Mouse (Mus musculus): ENCODE data around the gene Abca2. TPM values are rescaled to one million over a fixed set of nuclear protein-coding genes. Genes with fewer than 3 reads are reported as not detected.

Abca2 gene
- 19.7 TPM for polyA plus RNA-seq (2017; shearing (Covaris generic))

GRCm38 (mm10) chr2:25428442-25429236 is at the start of gene Abca2:
Gene Abca2 (plus strand): TSS chr2:25428703.

GRCm38 (mm10) chr2:25395721-25396596 is 32.5 kb upstream of the Abca2 start, which contains the start of gene Entpd2:
Gene Entpd2 (plus strand): TSS chr2:25395874.

GRCm38 (mm10) chr2:25399051-25399450 is 29.5 kb upstream of the Abca2 start, which contains the start of gene Npdc1:
Gene Npdc1 (plus strand): TSS chr2:25399351.

GRCm38 (mm10) chr2:25422587-25423410 is 5.7 kb upstream of the Abca2 start, which contains the start of gene Fut7:
Gene Fut7 (plus strand): TSS chr2:25423267.

GRCm38 (mm10) chr2:25456205-25456953 is 27.9 kb downstream of the Abca2 start, which contains the start of gene Clic3:
Gene Clic3 (plus strand): TSS chr2:25456838.

GRCm38 (mm10) chr2:25460551-25461309 is 32.2 kb downstream of the Abca2 start, which contains the start of gene Paxx:
Gene Paxx (minus strand): TSS chr2:25461094.

GRCm38 (mm10) chr2:25469969-25470368 is 41.5 kb downstream of the Abca2 start, which contains the start of gene Ptgds:
Gene Ptgds (minus strand): TSS chr2:25470046.

GRCm38 (mm10) chr2:25493476-25493961 is 65.0 kb downstream of the Abca2 start, which contains the start of gene Lcn12:
Gene Lcn12 (minus strand): TSS chr2:25493911.

Other genes with a start within 250 kb of the Abca2 start
- gene Nrarp, start 247.9 kb upstream of the Abca2 start, polyA plus RNA-seq (2017; shearing (Covaris generic)), result 0.25 TPM
- gene Tor4a, start 231.8 kb upstream of the Abca2 start, polyA plus RNA-seq (2017; shearing (Covaris generic)), result 144 TPM
- 136 TPM for gene Nelfb, start 217.2 kb upstream of the Abca2 start, polyA plus RNA-seq (2017; shearing (Covaris generic))
- gene Stpg3, start 214.1 kb upstream of the Abca2 start, polyA plus RNA-seq (2017; shearing (Covaris generic)), result not detected
- not detected for gene Fam166a, start 210.0 kb upstream of the Abca2 start, polyA plus RNA-seq (2017; shearing (Covaris generic))
- 255 TPM for gene Tubb4b, start 204.0 kb upstream of the Abca2 start, polyA plus RNA-seq (2017; shearing (Covaris generic))
- gene Slc34a3, start 194.3 kb upstream of the Abca2 start, polyA plus RNA-seq (2017; shearing (Covaris generic)), result not detected
- gene Rnf224, start 191.9 kb upstream of the Abca2 start, polyA plus RNA-seq (2017; shearing (Covaris generic)), result not detected
- 0.67 TPM for gene Rnf208, start 186.4 kb upstream of the Abca2 start, polyA plus RNA-seq (2017; shearing (Covaris generic))
- not detected for gene Cysrt1, start 186.3 kb upstream of the Abca2 start, polyA plus RNA-seq (2017; shearing (Covaris generic))
- 9.0 TPM for gene AL732309.1, start 181.8 kb upstream of the Abca2 start, polyA plus RNA-seq (2017; shearing (Covaris generic))
- 15.7 TPM for gene Tmem203, start 173.3 kb upstream of the Abca2 start, polyA plus RNA-seq (2017; shearing (Covaris generic))
- gene Tprn, start 166.1 kb upstream of the Abca2 start, polyA plus RNA-seq (2017; shearing (Covaris generic)), result 2.7 TPM
- gene Ssna1, start 156.3 kb upstream of the Abca2 start, polyA plus RNA-seq (2017; shearing (Covaris generic)), result 148 TPM
- gene Anapc2, start 156.2 kb upstream of the Abca2 start, polyA plus RNA-seq (2017; shearing (Covaris generic)), result 99.6 TPM
- gene Tmem210, start 140.6 kb upstream of the Abca2 start, polyA plus RNA-seq (2017; shearing (Covaris generic)), result not detected
- not detected for gene Lrrc26, start 138.8 kb upstream of the Abca2 start, polyA plus RNA-seq (2017; shearing (Covaris generic))
- gene Grin1, start 109.5 kb upstream of the Abca2 start, polyA plus RNA-seq (2017; shearing (Covaris generic)), result 0.36 TPM
- 26.1 TPM for gene Man1b1, start 96.4 kb upstream of the Abca2 start, polyA plus RNA-seq (2017; shearing (Covaris generic))
- gene Dpp7, start 72.3 kb upstream of the Abca2 start, polyA plus RNA-seq (2017; shearing (Covaris generic)), result 23.7 TPM
- gene Uap1l1, start 63.0 kb upstream of the Abca2 start, polyA plus RNA-seq (2017; shearing (Covaris generic)), result 12.9 TPM
- 0.37 TPM for gene Sapcd2, start 56.4 kb upstream of the Abca2 start, polyA plus RNA-seq (2017; shearing (Covaris generic))
- not detected for gene Entpd2, start 32.8 kb upstream of the Abca2 start, polyA plus RNA-seq (2017; shearing (Covaris generic))
- 1.1 TPM for gene Npdc1, start 29.4 kb upstream of the Abca2 start, polyA plus RNA-seq (2017; shearing (Covaris generic))
- 6.8 TPM for gene Fut7, start 5.4 kb upstream of the Abca2 start, polyA plus RNA-seq (2017; shearing (Covaris generic))
- 5.3 TPM for gene Clic3, start 28.1 kb downstream of the Abca2 start, polyA plus RNA-seq (2017; shearing (Covaris generic))
- gene Paxx, start 32.4 kb downstream of the Abca2 start, polyA plus RNA-seq (2017; shearing (Covaris generic)), result 117 TPM
- not detected for gene Ptgds, start 41.3 kb downstream of the Abca2 start, polyA plus RNA-seq (2017; shearing (Covaris generic))
- not detected for gene Lcn12, start 65.2 kb downstream of the Abca2 start, polyA plus RNA-seq (2017; shearing (Covaris generic))
- 125 TPM for gene Fbxw5, start 72.0 kb downstream of the Abca2 start, polyA plus RNA-seq (2017; shearing (Covaris generic))
- 10.0 TPM for gene C8g, start 73.0 kb downstream of the Abca2 start, polyA plus RNA-seq (2017; shearing (Covaris generic))
- gene Traf2, start 118.2 kb downstream of the Abca2 start, polyA plus RNA-seq (2017; shearing (Covaris generic)), result 106 TPM
- 249 TPM for gene Edf1, start 129.1 kb downstream of the Abca2 start, polyA plus RNA-seq (2017; shearing (Covaris generic))
- 1.0 TPM for gene Mamdc4, start 146.1 kb downstream of the Abca2 start, polyA plus RNA-seq (2017; shearing (Covaris generic))
- 88.8 TPM for gene Phpt1, start 146.5 kb downstream of the Abca2 start, polyA plus RNA-seq (2017; shearing (Covaris generic))
- gene Ajm1, start 153.1 kb downstream of the Abca2 start, polyA plus RNA-seq (2017; shearing (Covaris generic)), result not detected
- 8.2 TPM for gene Rabl6, start 179.8 kb downstream of the Abca2 start, polyA plus RNA-seq (2017; shearing (Covaris generic))
- not detected for gene Ccdc183, start 189.0 kb downstream of the Abca2 start, polyA plus RNA-seq (2017; shearing (Covaris generic))
- 2.1 TPM for gene Tmem141, start 193.3 kb downstream of the Abca2 start, polyA plus RNA-seq (2017; shearing (Covaris generic))
- 5.9 TPM for gene Fcna, start 199.3 kb downstream of the Abca2 start, polyA plus RNA-seq (2017; shearing (Covaris generic))
- gene Lcn8, start 224.4 kb downstream of the Abca2 start, polyA plus RNA-seq (2017; shearing (Covaris generic)), result not detected
- not detected for gene Lcn5, start 229.2 kb downstream of the Abca2 start, polyA plus RNA-seq (2017; shearing (Covaris generic))
- gene Lcn6, start 248.1 kb downstream of the Abca2 start, polyA plus RNA-seq (2017; shearing (Covaris generic)), result 0.31 TPM